Mouse (Mus musculus) stomach, embryonic 15.5 days (tissue): ENCODE results near the gene Slc5a10. TPM values are rescaled to one million over a fixed set of nuclear protein-coding genes. Genes with fewer than 3 reads are reported as not detected.
A peak's percentile ranks its signal among the peaks of the same experiment; 100 is the strongest.

Source experiments
- ATAC-seq: fragments of 200-750 bp; cut with Nextera tagmentation; 2 replicates; pipeline ENCODE4 v1.8.0; 2017; ENCODE audit warnings: low read depth, moderate number of reproducible peaks, moderate TSS enrichment; ENCODE audit not compliant: insufficient read depth, low FRiP score
- H3K27ac ChIP-seq: fragments of 300-500 bp; sonication (generic); 2 replicates; pipeline ENCODE4 v1.5.1; 2015; ENCODE audit warnings: mild to moderate bottlenecking, inconsistent platforms
- H3K27me3 ChIP-seq: fragments of 300-500 bp; sonication (generic); replicated peaks from 2 replicates; pipeline ENCODE4 v1.6.1; 2015; ENCODE audit warnings: inconsistent platforms
- H3K36me3 ChIP-seq: fragments of 300-500 bp; sonication (generic); 2 replicates; pipeline ENCODE4 v1.6.1; 2015; ENCODE audit warnings: inconsistent platforms
- H3K4me1 ChIP-seq: fragments of 300-500 bp; sonication (generic); 2 replicates; pipeline ENCODE4 v1.6.1; 2015; ENCODE audit warnings: inconsistent platforms
- H3K4me2 ChIP-seq: fragments of 300-500 bp; sonication (generic); 2 replicates; pipeline ENCODE4 v1.6.1; 2015; ENCODE audit warnings: mild to moderate bottlenecking, inconsistent platforms
- H3K4me3 ChIP-seq: fragments of 300-500 bp; sonication (generic); replicated peaks from 2 replicates; pipeline ENCODE4 v1.5.1; 2015; ENCODE audit warnings: inconsistent platforms
- H3K9ac ChIP-seq: fragments of 300-500 bp; sonication (generic); 2 replicates; pipeline ENCODE4 v1.6.1; 2015; ENCODE audit warnings: inconsistent platforms
- H3K9me3 ChIP-seq: fragments of 300-500 bp; sonication (generic); 2 replicates; pipeline ENCODE4 v1.6.1; 2016; ENCODE audit warnings: inconsistent platforms
- WGBS: fragments of 180-500 bp; shearing (Covaris S2); methylation state at CpG from one replicate; pipeline ENCODE4 v1.1.7; 2015; 5-methylcytosine and 5-hydroxymethylcytosine counted together
- polyA plus RNA-seq: library from polyadenylated mRNA; unstranded; fragments of >200 nt; fragmentation: Nextera tagmentation; extraction: Ambion mirVana; gene quantifications from 2 replicates; pipeline ENCODE4 v1.2.1, GENCODE M21; 2015

Slc5a10 gene
- polyA plus RNA-seq, 1 experiment from 2014 or later, result not detected

GRCm38 (mm10) chr11:61677709-61678108 lies 42.9 kb downstream of the Slc5a10 start:
- no peaks in the 10 kb centered on the region for H3K9me3 ChIP-seq
- WGBS, result 83% methylated on average over 4 of the region's 4 CpGs
- H3K4me2 ChIP-seq, result no peak overlapping the region
- no peak for ATAC-seq
- no peak overlapping the region for H3K9ac ChIP-seq
- peaks cover 11% of the 10 kb centered on the region; the same call in 1 of the 2 replicates for H3K4me1 ChIP-seq
- no peaks in the 10 kb centered on the region for H3K36me3 ChIP-seq
- H3K27me3 ChIP-seq, result no peaks in the 10 kb centered on the region
- no peak overlapping the region for H3K4me3 ChIP-seq
- H3K27ac ChIP-seq, result no peak overlapping the region

GRCm38 (mm10) chr11:61676216-61676854 lies 44.3 kb downstream of the Slc5a10 start:
- Histone ChIP-seq H3K27me3 (no peaks in the 10 kb centered on the region), H3K9ac (no peak overlapping the region), H3K27ac (no peak overlapping the region), H3K9me3 (no peaks in the 10 kb centered on the region), H3K4me2 (no peak overlapping the region), H3K36me3 (no peaks in the 10 kb centered on the region), H3K4me3 (no peak overlapping the region), H3K4me1 (peaks cover 14% of the 10 kb centered on the region; the same call in 1 of the 2 replicates)
- WGBS, result 80% methylated on average over 7 of the region's 7 CpGs
- no peak for ATAC-seq

GRCm38 (mm10) chr11:61675332-61675731 lies 45.3 kb downstream of the Slc5a10 start:
- Histone ChIP-seq H3K4me3 (no peak overlapping the region), H3K9ac (no peak overlapping the region), H3K27ac (0 out of 2 replicates have a peak overlapping the region, but pooled peaks have one; percentile 2), H3K27me3 (no peaks in the 10 kb centered on the region), H3K36me3 (no peaks in the 10 kb centered on the region), H3K4me2 (no peak overlapping the region), H3K4me1 (peaks cover 14% of the 10 kb centered on the region; the same call in 1 of the 2 replicates), H3K9me3 (no peaks in the 10 kb centered on the region)
- ATAC-seq, result no peak; the same call in 1 of the 2 replicates
- WGBS, result 41% methylated on average over 2 of the region's 2 CpGs

DNA sequence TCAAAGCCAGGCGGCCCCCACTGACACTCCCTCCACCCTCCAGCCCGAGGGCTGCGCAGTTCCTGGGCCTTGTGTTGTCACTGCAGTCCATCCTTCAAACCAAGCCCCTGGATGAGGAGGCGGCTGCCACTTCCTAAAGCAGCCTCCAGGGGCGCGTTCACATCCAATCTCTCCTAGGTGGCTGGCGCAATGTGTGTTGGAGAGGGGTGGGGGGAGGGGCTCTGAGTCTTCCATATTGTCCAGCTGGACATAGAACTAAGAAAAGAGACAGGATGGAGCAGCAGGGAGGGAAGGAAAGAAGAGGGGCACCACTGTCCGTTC lies 45.8 kb downstream of the Slc5a10 start:
- H3K4me1 ChIP-seq, result peaks cover 14% of the 10 kb centered on the region; the same call in 1 of the 2 replicates
- no peak overlapping the region for H3K4me3 ChIP-seq
- 0 out of 2 replicates have a peak overlapping the region, but pooled peaks have one; percentile 2 for H3K27ac ChIP-seq
- 5% methylated on average over 8 of the region's 8 CpGs for WGBS
- H3K9me3 ChIP-seq, result no peaks in the 10 kb centered on the region
- H3K4me2 ChIP-seq, result peak overlapping the region; percentile 23; the same call in 1 of the 2 replicates
- H3K9ac ChIP-seq, result no peak overlapping the region
- ATAC-seq, result no peak
- H3K36me3 ChIP-seq, result no peaks in the 10 kb centered on the region
- H3K27me3 ChIP-seq, result no peaks in the 10 kb centered on the region

DNA sequence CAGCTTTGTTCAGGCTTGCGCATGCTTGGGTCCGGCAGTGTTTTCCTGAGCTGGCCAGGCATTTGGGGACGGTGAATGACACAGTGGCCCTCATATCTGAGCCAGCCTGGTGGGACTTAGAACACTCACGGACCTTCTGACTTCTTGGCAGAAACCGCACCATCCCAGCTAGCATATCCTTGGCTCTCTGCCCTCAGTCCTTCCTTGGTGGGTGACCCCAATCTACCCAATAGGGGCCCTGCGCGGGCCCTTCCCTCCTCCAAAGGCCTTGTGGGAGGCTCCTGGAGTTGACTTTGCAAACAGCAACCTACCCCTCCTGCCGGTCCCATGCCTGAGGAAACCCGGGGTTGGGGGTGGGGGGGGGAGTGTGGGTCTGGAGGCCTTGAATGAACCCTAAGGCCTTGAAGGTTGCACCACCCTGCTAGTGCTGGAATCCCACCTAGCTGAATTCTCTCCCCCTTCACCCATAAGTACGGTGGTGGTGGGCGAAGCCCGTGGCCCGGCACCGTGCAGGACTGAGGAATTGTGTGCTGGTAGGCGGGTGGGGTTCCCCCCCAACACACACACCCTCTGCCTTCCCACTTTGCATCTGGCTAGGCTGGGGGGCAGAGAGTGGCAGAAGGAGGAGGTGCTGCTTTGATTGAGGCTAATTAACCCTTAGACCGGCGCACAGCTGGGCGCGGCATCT lies 46.3 kb downstream of the Slc5a10 start:
- WGBS, result 40% methylated on average over 19 of the region's 19 CpGs
- Histone ChIP-seq H3K4me2 (peak overlapping the region; percentile 23; the same call in 1 of the 2 replicates), H3K9me3 (no peaks in the 10 kb centered on the region), H3K4me3 (no peak overlapping the region), H3K36me3 (no peaks in the 10 kb centered on the region), H3K9ac (no peak overlapping the region), H3K27me3 (no peaks in the 10 kb centered on the region), H3K4me1 (peaks cover 14% of the 10 kb centered on the region; the same call in 1 of the 2 replicates), H3K27ac (no peak overlapping the region)
- ATAC-seq, result no peak

DNA sequence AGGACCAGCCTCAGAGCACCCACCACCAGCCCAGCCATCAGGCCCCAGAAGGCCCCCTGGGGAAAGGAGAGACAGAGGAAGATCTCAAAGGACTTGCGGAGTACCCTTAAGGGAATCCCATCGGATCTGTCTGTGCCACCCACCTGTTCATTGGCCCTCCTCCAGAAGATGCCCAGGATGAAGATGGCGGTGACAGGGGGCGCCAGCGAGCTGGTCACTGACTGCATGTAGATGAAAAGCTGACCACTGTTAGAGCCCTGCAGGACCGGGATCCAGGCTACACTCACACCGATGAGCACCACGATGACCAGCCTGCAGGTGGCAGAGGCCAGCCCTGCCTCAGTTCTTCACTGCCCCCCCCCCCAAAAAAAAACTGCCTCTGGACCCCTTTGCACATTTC lies 46.9 kb downstream of the Slc5a10 start:
- 37% methylated on average over 8 of the region's 8 CpGs for WGBS
- no peak overlapping the region for H3K27ac ChIP-seq
- H3K4me1 ChIP-seq, result peaks cover 14% of the 10 kb centered on the region; the same call in 1 of the 2 replicates
- H3K27me3 ChIP-seq, result no peaks in the 10 kb centered on the region
- no peaks in the 10 kb centered on the region for H3K9me3 ChIP-seq
- H3K36me3 ChIP-seq, result no peaks in the 10 kb centered on the region
- no peak overlapping the region for H3K4me2 ChIP-seq
- H3K9ac ChIP-seq, result no peak overlapping the region
- H3K4me3 ChIP-seq, result no peak overlapping the region
- no peak for ATAC-seq

- Histone ChIP-seq H3K9me3 (no peaks in the 10 kb centered on the region), H3K27ac (no peak overlapping the region), H3K4me2 (peak overlapping the region; percentile 3; the same call in 1 of the 2 replicates), H3K4me1 (peaks cover 25% of the 10 kb centered on the region; the same call in 1 of the 2 replicates), H3K9ac (no peak overlapping the region), H3K27me3 (no peaks in the 10 kb centered on the region), H3K36me3 (no peaks in the 10 kb centered on the region), H3K4me3 (no peak overlapping the region)
- WGBS, result 60% methylated on average over 19 of the region's 19 CpGs
- ATAC-seq, result no peak
Observed at GRCm38 (mm10) chr11:61671781-61672383, 48.7 kb downstream of the Slc5a10 start.

DNA sequence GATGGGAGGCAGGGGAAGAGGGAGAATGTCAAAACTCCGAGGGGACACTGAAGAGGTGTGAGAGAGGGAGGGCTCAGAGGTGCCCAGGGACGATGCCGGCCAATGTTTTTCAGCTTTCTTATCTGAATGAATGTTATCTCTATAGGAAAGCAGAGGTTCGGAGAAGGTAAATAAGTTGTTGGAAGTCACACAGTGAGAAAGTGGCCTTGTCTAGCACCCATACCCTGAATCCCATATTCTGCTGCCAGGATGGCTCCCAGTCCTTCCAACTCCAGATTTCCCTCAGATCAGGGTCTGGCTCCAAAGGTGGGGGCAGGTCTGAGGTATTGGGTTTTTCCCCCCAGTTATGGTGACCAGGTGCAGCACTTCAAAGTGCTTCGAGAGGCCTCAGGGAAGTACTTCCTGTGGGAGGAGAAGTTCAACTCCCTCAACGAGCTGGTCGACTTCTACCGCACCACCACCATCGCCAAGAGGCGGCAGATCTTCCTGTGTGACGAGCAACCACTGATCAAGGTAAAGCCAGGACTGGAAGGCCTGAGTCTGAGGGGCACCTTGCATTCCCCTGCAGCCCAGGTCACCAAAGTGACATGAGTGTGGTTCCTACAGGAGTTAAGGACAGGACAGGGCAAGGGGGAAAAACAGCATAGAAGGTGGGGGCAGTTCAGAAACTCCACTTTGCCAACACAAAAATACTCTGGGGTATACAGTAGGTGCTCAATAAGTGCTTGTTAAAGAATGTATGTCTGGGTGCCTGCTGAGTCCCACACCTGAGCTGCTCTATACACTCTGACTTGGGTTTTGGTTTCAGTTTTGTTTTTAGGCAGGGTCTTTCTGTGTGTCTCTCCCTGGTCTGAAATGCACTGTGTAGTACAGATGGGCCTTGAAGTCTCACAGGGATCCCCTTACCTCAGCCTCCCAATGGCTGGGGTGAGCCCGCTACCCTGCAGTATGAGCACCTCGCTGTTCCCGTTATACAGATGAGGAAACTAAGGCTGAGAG lies 50.8 kb downstream of the Slc5a10 start:
- Histone ChIP-seq H3K9me3 (no peaks in the 10 kb centered on the region), H3K4me3 (no peak overlapping the region), H3K4me2 (no peak overlapping the region), H3K27me3 (no peaks in the 10 kb centered on the region), H3K27ac (no peak overlapping the region), H3K4me1 (peaks cover 21% of the 10 kb centered on the region; the same call in 1 of the 2 replicates), H3K36me3 (no peaks in the 10 kb centered on the region), H3K9ac (no peak overlapping the region)
- no peak for ATAC-seq
- WGBS, result 60% methylated on average over 14 of the region's 14 CpGs

DNA sequence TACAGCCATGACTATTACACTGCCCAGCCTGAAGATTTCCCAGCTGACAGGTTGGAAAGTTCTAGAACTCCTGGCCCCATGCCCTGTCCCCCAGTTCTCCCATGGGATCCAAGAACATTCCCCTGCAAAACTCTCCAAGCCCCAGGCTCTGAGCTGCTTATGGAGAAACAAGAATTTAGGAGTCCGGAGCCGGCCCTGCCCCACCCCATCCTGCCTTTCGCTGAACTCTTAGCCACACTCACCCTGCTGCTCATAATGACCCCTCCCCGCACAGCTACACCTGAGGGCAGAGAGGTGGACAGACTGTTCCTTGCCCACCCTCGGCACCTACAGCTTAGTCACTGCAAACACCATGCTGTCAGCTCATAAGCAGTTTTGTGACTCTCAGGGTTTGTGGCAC lies 52.8 kb downstream of the Slc5a10 start:
- no peaks in the 10 kb centered on the region for H3K36me3 ChIP-seq
- H3K27ac ChIP-seq, result no peak overlapping the region
- no peak overlapping the region for H3K9ac ChIP-seq
- H3K27me3 ChIP-seq, result no peaks in the 10 kb centered on the region
- H3K4me1 ChIP-seq, result 0 out of 2 replicates have a peak, but pooled peaks cover 14% of the 10 kb centered on the region
- no peak overlapping the region for H3K4me3 ChIP-seq
- WGBS, result 53% methylated on average over 5 of the region's 5 CpGs
- H3K9me3 ChIP-seq, result no peaks in the 10 kb centered on the region
- no peak for ATAC-seq
- H3K4me2 ChIP-seq, result no peak overlapping the region

DNA sequence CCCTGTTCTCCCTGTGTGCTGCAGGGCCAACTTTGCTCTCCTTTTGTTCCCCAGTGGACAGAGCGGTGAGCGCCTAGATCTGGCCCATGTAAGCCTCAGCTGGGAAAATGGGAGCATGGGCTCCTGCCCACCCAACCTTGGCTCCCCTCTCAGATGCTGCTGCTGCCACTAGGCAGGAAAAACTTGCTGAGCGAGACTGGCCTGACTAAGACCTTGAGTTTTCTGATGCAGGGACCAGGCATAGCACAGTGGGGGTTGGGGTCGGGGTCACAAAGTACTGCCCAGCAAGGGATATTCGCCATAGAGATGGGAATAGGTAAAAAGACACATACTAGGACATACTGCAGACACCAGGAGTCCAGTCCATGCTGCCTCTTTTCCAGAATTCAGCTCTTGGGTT lies 53.4 kb downstream of the Slc5a10 start:
- H3K4me1 ChIP-seq, result 0 out of 2 replicates have a peak, but pooled peaks cover 13% of the 10 kb centered on the region
- H3K27me3 ChIP-seq, result no peaks in the 10 kb centered on the region
- no peak overlapping the region for H3K9ac ChIP-seq
- ATAC-seq, result no peak
- no peak overlapping the region for H3K27ac ChIP-seq
- no peak overlapping the region for H3K4me3 ChIP-seq
- H3K36me3 ChIP-seq, result no peaks in the 10 kb centered on the region
- 76% methylated on average over 5 of the region's 5 CpGs for WGBS
- no peak overlapping the region for H3K4me2 ChIP-seq
- no peaks in the 10 kb centered on the region for H3K9me3 ChIP-seq
